Mouse (Mus musculus): ENCODE data around the gene B230217C12Rik. TPM values are rescaled to one million over a fixed set of nuclear protein-coding genes. Genes with fewer than 3 reads are reported as not detected.

Gene B230217C12Rik
- polyA plus RNA-seq, 1 experiment from 2014 or later: 7.5 TPM

DNA sequence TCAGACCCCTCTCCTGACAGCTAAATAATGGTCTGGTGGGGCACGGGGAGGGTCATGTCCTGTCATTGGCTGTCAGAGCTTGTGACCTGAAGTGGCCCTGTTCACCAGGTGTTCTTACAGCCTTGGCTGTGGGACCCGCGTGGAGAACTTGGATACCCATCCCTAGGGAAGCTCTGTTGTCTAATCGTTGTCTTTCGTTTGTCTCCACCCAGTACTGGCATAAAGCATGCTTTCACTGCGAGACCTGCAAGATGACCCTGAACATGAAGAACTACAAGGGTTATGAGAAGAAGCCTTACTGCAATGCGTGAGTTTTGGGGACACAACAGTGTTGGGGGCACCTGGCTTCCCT, 34.0 kb upstream of the B230217C12Rik start:
- H3K4me3 ChIP-seq (ENCODE audit: low read depth, low read length): no peak overlapping the region
- no peaks in the 10 kb centered on the region for H3K27me3 ChIP-seq (replicated peaks; ENCODE audit: control insufficient read depth, insufficient read depth, low read length)
- WGBS: 69% methylated on average over 7 of the region's 7 CpGs
- H3K36me3 ChIP-seq (ENCODE audit: control insufficient read depth, insufficient read depth, low read length): peaks cover 30% of the 10 kb centered on the region
- ATAC-seq (ENCODE audit: low read depth): no peak
- H3K9me3 ChIP-seq (ENCODE audit: control insufficient read depth, low read length): no peaks in the 10 kb centered on the region
- H3K9ac ChIP-seq (ENCODE audit: low read depth, low read length): no peak overlapping the region
- H3K4me2 ChIP-seq (ENCODE audit: low read depth, low read length): no peak overlapping the region; the same call in 1 of the 2 replicates
- peaks cover 82% of the 10 kb centered on the region for H3K4me1 ChIP-seq (ENCODE audit: control insufficient read depth, insufficient read depth, low read length)
- DNase-seq (ENCODE audit: low spot score): no peak
- no peak overlapping the region for H3K27ac ChIP-seq (replicated peaks; ENCODE audit: low read depth, low read length)

- Histone ChIP-seq H3K27me3 (replicated peaks; ENCODE audit: control insufficient read depth, insufficient read depth, low read length) (no peaks in the 10 kb centered on the region), H3K4me3 (ENCODE audit: low read depth, low read length) (no peak overlapping the region), H3K4me1 (ENCODE audit: control insufficient read depth, insufficient read depth, low read length) (peaks cover 85% of the 10 kb centered on the region), H3K4me2 (ENCODE audit: low read depth, low read length) (no peak overlapping the region), H3K27ac (replicated peaks; ENCODE audit: low read depth, low read length) (peak overlapping the region; percentile 65; the same call in 1 of the 2 replicates), H3K36me3 (ENCODE audit: control insufficient read depth, insufficient read depth, low read length) (peaks cover 30% of the 10 kb centered on the region), H3K9ac (ENCODE audit: low read depth, low read length) (no peak overlapping the region), H3K9me3 (ENCODE audit: control insufficient read depth, low read length) (no peaks in the 10 kb centered on the region)
- DNase-seq (ENCODE audit: low spot score) (no peak), ATAC-seq (ENCODE audit: low read depth) (no peak)
- WGBS: 21% methylated on average over 6 of the region's 6 CpGs
Observed at GRCm38 (mm10) chr11:97807626-97808025, 33.0 kb upstream of the B230217C12Rik start.

DNA sequence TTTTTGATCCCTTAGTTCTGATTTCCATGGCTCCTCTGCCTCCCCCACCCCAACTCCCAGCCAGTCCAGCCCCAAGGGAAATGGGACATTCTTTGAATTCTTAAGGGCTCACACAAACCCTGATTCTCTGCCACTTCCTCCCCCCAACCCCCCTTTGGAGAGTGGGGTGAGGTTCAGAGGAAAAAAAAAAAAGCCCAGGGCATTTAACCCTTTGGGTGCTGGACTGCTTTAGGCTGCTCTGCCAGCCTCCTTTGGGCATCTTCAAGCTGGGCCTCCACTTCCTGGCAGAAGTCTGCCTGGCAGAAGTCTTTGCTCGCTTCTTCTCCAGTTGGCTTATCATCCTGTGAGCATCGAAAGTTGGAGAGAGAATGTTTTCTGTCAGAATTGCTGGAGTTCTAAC, 32.5 kb upstream of the B230217C12Rik start:
- H3K4me2 ChIP-seq (ENCODE audit: low read depth, low read length): no peak overlapping the region; the same call in 1 of the 2 replicates
- H3K4me3 ChIP-seq (ENCODE audit: low read depth, low read length): no peak overlapping the region
- H3K27me3 ChIP-seq (replicated peaks; ENCODE audit: control insufficient read depth, insufficient read depth, low read length): no peaks in the 10 kb centered on the region
- H3K36me3 ChIP-seq (ENCODE audit: control insufficient read depth, insufficient read depth, low read length): peaks cover 30% of the 10 kb centered on the region
- no peaks in the 10 kb centered on the region for H3K9me3 ChIP-seq (ENCODE audit: control insufficient read depth, low read length)
- H3K27ac ChIP-seq (replicated peaks; ENCODE audit: low read depth, low read length): peak overlapping the region; percentile 65; the same call in 1 of the 2 replicates
- 57% methylated on average over 2 of the region's 2 CpGs for WGBS
- no peak overlapping the region for H3K9ac ChIP-seq (ENCODE audit: low read depth, low read length)
- ATAC-seq (ENCODE audit: low read depth) (no peak), DNase-seq (ENCODE audit: low spot score) (peak; percentile 85)
- H3K4me1 ChIP-seq (ENCODE audit: control insufficient read depth, insufficient read depth, low read length): peaks cover 89% of the 10 kb centered on the region

GRCm38 (mm10) chr11:97808621-97809234, 31.9 kb upstream of the B230217C12Rik start:
- H3K9ac ChIP-seq (ENCODE audit: low read depth, low read length): no peak overlapping the region
- H3K4me1 ChIP-seq (ENCODE audit: control insufficient read depth, insufficient read depth, low read length): peaks cover 88% of the 10 kb centered on the region
- no peak overlapping the region for H3K4me3 ChIP-seq (ENCODE audit: low read depth, low read length)
- WGBS: 32% methylated on average over 5 of the region's 5 CpGs
- peaks cover 30% of the 10 kb centered on the region for H3K36me3 ChIP-seq (ENCODE audit: control insufficient read depth, insufficient read depth, low read length)
- H3K27ac ChIP-seq (replicated peaks; ENCODE audit: low read depth, low read length): peak overlapping the region; percentile 65; the same call in 1 of the 2 replicates
- H3K4me2 ChIP-seq (ENCODE audit: low read depth, low read length): no peak overlapping the region
- H3K9me3 ChIP-seq (ENCODE audit: control insufficient read depth, low read length): no peaks in the 10 kb centered on the region
- ATAC-seq (ENCODE audit: low read depth): peak; percentile 24; the same call in 1 of the 2 replicates
- peak; percentile 73 for DNase-seq (ENCODE audit: low spot score)
- H3K27me3 ChIP-seq (replicated peaks; ENCODE audit: control insufficient read depth, insufficient read depth, low read length): no peaks in the 10 kb centered on the region

DNA sequence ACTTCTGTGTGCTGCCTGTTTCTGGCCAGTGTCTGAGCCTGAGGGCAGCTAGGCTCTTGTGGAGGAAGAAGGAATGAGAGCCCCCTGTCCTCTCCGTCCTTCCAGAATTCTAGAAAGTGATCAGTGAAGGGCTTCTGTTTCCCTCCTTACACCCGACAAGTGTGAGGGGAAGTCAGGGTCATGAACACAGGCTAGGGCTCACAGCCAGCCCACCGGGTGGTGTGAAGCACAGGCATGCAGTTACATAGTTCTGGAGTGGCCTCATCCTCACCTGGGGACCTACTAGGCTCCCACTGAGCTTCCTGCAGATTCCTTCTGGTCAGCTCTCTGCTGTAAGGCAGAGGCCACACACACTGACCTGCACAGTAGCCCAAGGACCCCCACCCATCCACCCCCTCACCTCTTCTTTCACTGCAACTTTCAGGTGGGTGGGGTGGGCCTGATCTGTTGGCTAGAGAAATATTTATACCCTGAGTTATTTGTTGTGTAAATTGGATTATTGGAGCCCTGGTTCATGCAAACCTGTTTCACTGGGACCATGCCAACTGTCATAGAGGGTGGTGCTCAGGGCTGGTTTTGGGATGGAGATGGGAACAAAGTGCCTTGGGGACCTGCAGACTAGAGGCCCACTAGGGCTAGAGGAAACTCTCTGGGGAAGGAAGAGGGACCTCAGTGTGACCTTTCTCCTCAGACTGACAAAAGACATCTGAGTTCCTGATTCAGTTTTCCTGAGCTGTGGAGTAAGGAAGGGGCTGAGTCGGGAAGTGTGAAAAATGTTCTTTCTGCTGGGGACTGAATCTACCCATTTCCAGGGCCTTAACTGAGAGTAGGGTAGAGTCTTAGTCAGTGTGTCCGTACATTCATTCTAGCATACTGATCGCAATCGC, 31.1 kb upstream of the B230217C12Rik start:
- Histone ChIP-seq H3K27ac (replicated peaks; ENCODE audit: low read depth, low read length) (no peak overlapping the region; the same call in 1 of the 2 replicates), H3K9me3 (ENCODE audit: control insufficient read depth, low read length) (no peaks in the 10 kb centered on the region), H3K27me3 (replicated peaks; ENCODE audit: control insufficient read depth, insufficient read depth, low read length) (no peaks in the 10 kb centered on the region), H3K4me3 (ENCODE audit: low read depth, low read length) (no peak overlapping the region), H3K9ac (ENCODE audit: low read depth, low read length) (no peak overlapping the region), H3K36me3 (ENCODE audit: control insufficient read depth, insufficient read depth, low read length) (peaks cover 31% of the 10 kb centered on the region), H3K4me2 (ENCODE audit: low read depth, low read length) (no peak overlapping the region), H3K4me1 (ENCODE audit: control insufficient read depth, insufficient read depth, low read length) (peaks cover 80% of the 10 kb centered on the region)
- WGBS: 54% methylated on average over 7 of the region's 7 CpGs
- DNase-seq (ENCODE audit: low spot score) (no peak), ATAC-seq (ENCODE audit: low read depth) (0 out of 2 replicates have a peak, but pooled peaks have one; percentile 2)

GRCm38 (mm10) chr11:97810356-97810755, 30.2 kb upstream of the B230217C12Rik start:
- WGBS: 64% methylated on average over 7 of the region's 7 CpGs

GRCm38 (mm10) chr11:97810970-97811369, 29.6 kb upstream of the B230217C12Rik start:
- no peaks in the 10 kb centered on the region for H3K9me3 ChIP-seq (ENCODE audit: control insufficient read depth, low read length)
- 26% methylated on average over 3 of the region's 3 CpGs for WGBS
- no peak overlapping the region for H3K9ac ChIP-seq (ENCODE audit: low read depth, low read length)
- DNase-seq (ENCODE audit: low spot score) (no peak), ATAC-seq (ENCODE audit: low read depth) (no peak)
- 0 out of 2 replicates have a peak overlapping the region, but pooled peaks have one; percentile 15 for H3K27ac ChIP-seq (replicated peaks; ENCODE audit: low read depth, low read length)
- no peak overlapping the region for H3K4me2 ChIP-seq (ENCODE audit: low read depth, low read length)
- H3K27me3 ChIP-seq (replicated peaks; ENCODE audit: control insufficient read depth, insufficient read depth, low read length): no peaks in the 10 kb centered on the region
- H3K36me3 ChIP-seq (ENCODE audit: control insufficient read depth, insufficient read depth, low read length): peaks cover 46% of the 10 kb centered on the region
- H3K4me1 ChIP-seq (ENCODE audit: control insufficient read depth, insufficient read depth, low read length): peaks cover 69% of the 10 kb centered on the region
- H3K4me3 ChIP-seq (ENCODE audit: low read depth, low read length): no peak overlapping the region

More at GRCm38 (mm10) chr11:97810356-97810755, 30.2 kb upstream of the B230217C12Rik start:
- Histone ChIP-seq H3K27me3 (replicated peaks; ENCODE audit: control insufficient read depth, insufficient read depth, low read length) (no peaks in the 10 kb centered on the region), H3K9me3 (ENCODE audit: control insufficient read depth, low read length) (no peaks in the 10 kb centered on the region), H3K4me2 (ENCODE audit: low read depth, low read length) (no peak overlapping the region), H3K4me3 (ENCODE audit: low read depth, low read length) (no peak overlapping the region), H3K27ac (replicated peaks; ENCODE audit: low read depth, low read length) (no peak overlapping the region), H3K36me3 (ENCODE audit: control insufficient read depth, insufficient read depth, low read length) (peaks cover 40% of the 10 kb centered on the region), H3K4me1 (ENCODE audit: control insufficient read depth, insufficient read depth, low read length) (peaks cover 75% of the 10 kb centered on the region), H3K9ac (ENCODE audit: low read depth, low read length) (no peak overlapping the region)
- ATAC-seq (ENCODE audit: low read depth) (no peak), DNase-seq (ENCODE audit: low spot score) (no peak)

DNA sequence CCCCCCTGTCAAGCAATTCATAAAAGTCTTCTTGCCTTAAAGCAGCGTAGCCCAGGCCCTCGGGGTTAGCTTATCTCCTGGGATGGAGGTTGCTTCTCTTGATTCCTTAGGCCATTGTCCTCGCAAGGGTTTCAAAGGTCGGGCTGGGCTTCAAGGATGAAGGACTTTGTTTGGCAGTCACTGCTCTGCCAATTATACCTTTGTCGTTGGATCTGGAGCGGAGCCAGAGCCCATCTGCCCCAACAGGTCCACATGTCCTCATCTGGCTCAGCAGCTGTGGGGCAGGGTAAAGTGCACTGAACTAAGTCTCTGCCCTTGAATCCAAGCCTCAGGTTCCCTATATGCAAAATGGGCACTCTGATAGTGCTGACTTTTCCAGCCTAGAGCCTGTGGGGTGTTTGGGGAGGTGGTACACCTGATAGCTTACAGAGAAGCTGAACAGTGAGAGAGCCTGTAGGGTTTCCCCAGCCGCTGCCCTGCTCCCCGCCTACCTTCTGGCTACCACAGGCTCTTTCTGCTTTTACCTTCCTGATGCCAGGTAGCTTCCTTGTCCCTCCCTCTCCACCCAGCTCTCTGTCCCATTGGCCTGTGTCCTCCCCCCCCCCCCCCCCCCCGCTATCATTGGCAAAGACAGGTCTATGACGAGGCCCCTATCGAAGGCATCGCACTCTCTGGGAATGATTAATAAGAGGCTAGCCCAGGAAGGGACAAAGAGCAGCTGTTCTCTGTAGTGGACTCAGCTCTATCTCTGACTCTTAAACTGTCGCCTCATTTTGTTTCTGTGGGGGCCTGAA, 28.8 kb upstream of the B230217C12Rik start:
- ATAC-seq (ENCODE audit: low read depth): no peak
- Histone ChIP-seq H3K9ac (ENCODE audit: low read depth, low read length) (no peak overlapping the region), H3K36me3 (ENCODE audit: control insufficient read depth, insufficient read depth, low read length) (peaks cover 52% of the 10 kb centered on the region), H3K4me1 (ENCODE audit: control insufficient read depth, insufficient read depth, low read length) (peaks cover 62% of the 10 kb centered on the region), H3K27me3 (replicated peaks; ENCODE audit: control insufficient read depth, insufficient read depth, low read length) (no peaks in the 10 kb centered on the region), H3K4me2 (ENCODE audit: low read depth, low read length) (no peak overlapping the region), H3K27ac (replicated peaks; ENCODE audit: low read depth, low read length) (0 out of 2 replicates have a peak overlapping the region, but pooled peaks have one; percentile 15), H3K4me3 (ENCODE audit: low read depth, low read length) (no peak overlapping the region), H3K9me3 (ENCODE audit: control insufficient read depth, low read length) (no peaks in the 10 kb centered on the region)
- no peak for DNase-seq (ENCODE audit: low spot score)
- WGBS: 36% methylated on average over 12 of the region's 13 CpGs

All from embryonic facial prominence, embryonic 14.5 days (tissue).